Mouse (Mus musculus) kidney, embryonic 15.5 days (tissue): ENCODE data around the gene Trp53bp2. TPM values are rescaled to one million over a fixed set of nuclear protein-coding genes. Genes with fewer than 3 reads are reported as not detected.
A peak's percentile ranks its signal among the peaks of the same experiment; 100 is the strongest.

ENCODE experiments used
- ATAC-seq: fragments of 200-750 bp; cut with Nextera tagmentation; replicated peaks from 2 replicates; pipeline ENCODE4 v1.8.0; 2017; ENCODE audit warnings: moderate TSS enrichment; ENCODE audit not compliant: low FRiP score
- H3K27ac ChIP-seq: fragments of 300-500 bp; sonication (generic); 2 replicates; pipeline ENCODE4 v1.5.1; 2015; ENCODE audit warnings: mild to moderate bottlenecking, inconsistent platforms
- H3K27me3 ChIP-seq: fragments of 300-500 bp; sonication (generic); 2 replicates; pipeline ENCODE4 v1.6.1; 2015; ENCODE audit warnings: inconsistent platforms
- H3K36me3 ChIP-seq: fragments of 300-500 bp; sonication (generic); 2 replicates; pipeline ENCODE4 v1.6.1; 2015; ENCODE audit warnings: inconsistent platforms
- H3K4me1 ChIP-seq: fragments of 300-500 bp; sonication (generic); 2 replicates; pipeline ENCODE4 v1.6.1; 2015; ENCODE audit warnings: inconsistent platforms
- H3K4me2 ChIP-seq: fragments of 300-500 bp; sonication (generic); 2 replicates; pipeline ENCODE4 v1.6.1; 2015; ENCODE audit warnings: moderate library complexity, mild to moderate bottlenecking, inconsistent platforms
- H3K4me3 ChIP-seq: fragments of 300-500 bp; sonication (generic); replicated peaks from 2 replicates; pipeline ENCODE4 v1.5.1; 2015; ENCODE audit warnings: mild to moderate bottlenecking, inconsistent platforms
- H3K9ac ChIP-seq: fragments of 300-500 bp; sonication (generic); 2 replicates; pipeline ENCODE4 v1.6.1; 2015; ENCODE audit warnings: mild to moderate bottlenecking, inconsistent platforms
- H3K9me3 ChIP-seq: fragments of 300-500 bp; sonication (generic); replicated peaks from 2 replicates; pipeline ENCODE4 v1.6.1; 2016; ENCODE audit warnings: inconsistent platforms
- WGBS: fragments of 180-500 bp; shearing (Covaris S2); methylation state at CpG from one replicate; pipeline ENCODE4 v1.1.7; 2015; ENCODE audit warnings: mixed read lengths; 5-methylcytosine and 5-hydroxymethylcytosine counted together
- polyA plus RNA-seq: library from polyadenylated mRNA; unstranded; fragments of >200 nt; fragmentation: Nextera tagmentation; extraction: Ambion mirVana; gene quantifications from 2 replicates; pipeline ENCODE4 v1.2.1, GENCODE M21; 2015

Gene Trp53bp2
- polyA plus RNA-seq, 1 experiment from 2014 or later: 27.8 TPM

GRCm38 (mm10) chr1:182441791-182442473, 33.0 kb downstream of the Trp53bp2 start:
- H3K36me3 ChIP-seq: peaks cover 82% of the 10 kb centered on the region
- WGBS: 83% methylated on average over 18 of the region's 18 CpGs

GRCm38 (mm10) chr1:182444116-182444515, 35.1 kb downstream of the Trp53bp2 start:
- no peak overlapping the region for H3K4me3 ChIP-seq
- H3K36me3 ChIP-seq: peaks cover 87% of the 10 kb centered on the region
- WGBS: 85% methylated on average over 2 of the region's 2 CpGs
- no peak overlapping the region for H3K9ac ChIP-seq
- H3K27me3 ChIP-seq: no peaks in the 10 kb centered on the region
- H3K4me2 ChIP-seq: no peak overlapping the region
- ATAC-seq: no peak
- peaks cover 11% of the 10 kb centered on the region for H3K4me1 ChIP-seq
- no peaks in the 10 kb centered on the region for H3K9me3 ChIP-seq
- H3K27ac ChIP-seq: no peak overlapping the region

More at GRCm38 (mm10) chr1:182441791-182442473, 33.0 kb downstream of the Trp53bp2 start:
- H3K4me3 ChIP-seq: no peak overlapping the region
- no peaks in the 10 kb centered on the region for H3K9me3 ChIP-seq
- no peak overlapping the region for H3K9ac ChIP-seq
- no peak for ATAC-seq
- H3K4me2 ChIP-seq: no peak overlapping the region
- H3K4me1 ChIP-seq: peaks cover 11% of the 10 kb centered on the region
- no peaks in the 10 kb centered on the region for H3K27me3 ChIP-seq
- H3K27ac ChIP-seq: peak overlapping the region; percentile 22; the same call in 1 of the 2 replicates

- Histone ChIP-seq H3K9ac (no peak overlapping the region), H3K36me3 (peaks cover 70% of the 10 kb centered on the region), H3K9me3 (no peaks in the 10 kb centered on the region), H3K27ac (no peak overlapping the region), H3K27me3 (no peaks in the 10 kb centered on the region), H3K4me1 (peaks cover 6% of the 10 kb centered on the region; the same call in 1 of the 2 replicates), H3K4me2 (no peak overlapping the region), H3K4me3 (no peak overlapping the region)
- no peak for ATAC-seq
- 95% methylated on average over 14 of the region's 14 CpGs for WGBS
Observed at GRCm38 (mm10) chr1:182448276-182449035, 39.5 kb downstream of the Trp53bp2 start.

GRCm38 (mm10) chr1:182452473-182452872, 43.5 kb downstream of the Trp53bp2 start:
- Histone ChIP-seq H3K9ac (no peak overlapping the region), H3K4me1 (peaks cover 6% of the 10 kb centered on the region; the same call in 1 of the 2 replicates), H3K36me3 (peaks cover 63% of the 10 kb centered on the region), H3K27me3 (no peaks in the 10 kb centered on the region), H3K4me3 (no peak overlapping the region), H3K27ac (peak overlapping the region; percentile 39; the same call in 1 of the 2 replicates), H3K4me2 (no peak overlapping the region), H3K9me3 (no peaks in the 10 kb centered on the region)
- WGBS: 44% methylated on average over 4 of the region's 4 CpGs
- ATAC-seq: no peak

- ATAC-seq: no peak
- H3K27ac ChIP-seq: no peak overlapping the region
- no peak overlapping the region for H3K4me2 ChIP-seq
- no peaks in the 10 kb centered on the region for H3K27me3 ChIP-seq
- no peaks in the 10 kb centered on the region for H3K9me3 ChIP-seq
- H3K36me3 ChIP-seq: peaks cover 56% of the 10 kb centered on the region
- no peak overlapping the region for H3K9ac ChIP-seq
- peaks cover 28% of the 10 kb centered on the region for H3K4me1 ChIP-seq
- WGBS: 78% methylated on average over 2 of the region's 2 CpGs
- no peak overlapping the region for H3K4me3 ChIP-seq
Observed at GRCm38 (mm10) chr1:182455080-182455479, 46.1 kb downstream of the Trp53bp2 start.

GRCm38 (mm10) chr1:182458556-182458955, 49.6 kb downstream of the Trp53bp2 start:
- 55% methylated on average over 19 of the region's 19 CpGs for WGBS
- Histone ChIP-seq H3K4me2 (0 out of 2 replicates have a peak overlapping the region, but pooled peaks have one; percentile 9), H3K4me3 (no peak overlapping the region), H3K4me1 (peaks cover 50% of the 10 kb centered on the region), H3K36me3 (peaks cover 60% of the 10 kb centered on the region), H3K9me3 (no peaks in the 10 kb centered on the region), H3K27ac (peak overlapping the region; percentile 27; the same call in 1 of the 2 replicates), H3K27me3 (no peaks in the 10 kb centered on the region), H3K9ac (no peak overlapping the region)
- ATAC-seq: 0 out of 2 replicates have a peak, but pooled peaks have one; percentile 5

GRCm38 (mm10) chr1:182459436-182459835, 50.5 kb downstream of the Trp53bp2 start:
- 68% methylated on average over 8 of the region's 8 CpGs for WGBS
- H3K27ac ChIP-seq: peak overlapping the region; percentile 91
- no peak for ATAC-seq

GRCm38 (mm10) chr1:182460291-182461244, 51.6 kb downstream of the Trp53bp2 start:
- no peaks in the 10 kb centered on the region for H3K27me3 ChIP-seq
- H3K36me3 ChIP-seq: peaks cover 43% of the 10 kb centered on the region
- H3K4me2 ChIP-seq: peak overlapping the region; percentile 10
- H3K9ac ChIP-seq: no peak overlapping the region
- peak overlapping the region; percentile 91 for H3K27ac ChIP-seq
- ATAC-seq: peak; percentile 44
- 35% methylated on average over 13 of the region's 13 CpGs for WGBS
- H3K4me3 ChIP-seq: no peak overlapping the region
- no peaks in the 10 kb centered on the region for H3K9me3 ChIP-seq
- H3K4me1 ChIP-seq: peaks cover 69% of the 10 kb centered on the region

More at GRCm38 (mm10) chr1:182459436-182459835, 50.5 kb downstream of the Trp53bp2 start:
- H3K9ac ChIP-seq: no peak overlapping the region
- H3K27me3 ChIP-seq: no peaks in the 10 kb centered on the region
- H3K4me3 ChIP-seq: no peak overlapping the region
- H3K4me1 ChIP-seq: peaks cover 58% of the 10 kb centered on the region
- H3K36me3 ChIP-seq: peaks cover 53% of the 10 kb centered on the region
- H3K9me3 ChIP-seq: no peaks in the 10 kb centered on the region
- H3K4me2 ChIP-seq: no peak overlapping the region

GRCm38 (mm10) chr1:182461261-182461660, 52.3 kb downstream of the Trp53bp2 start:
- 12% methylated on average over 7 of the region's 7 CpGs for WGBS
- Histone ChIP-seq H3K9ac (no peak overlapping the region), H3K4me2 (peak overlapping the region; percentile 10), H3K36me3 (peaks cover 37% of the 10 kb centered on the region), H3K27me3 (no peaks in the 10 kb centered on the region), H3K27ac (peak overlapping the region; percentile 91), H3K4me3 (no peak overlapping the region), H3K9me3 (no peaks in the 10 kb centered on the region), H3K4me1 (peaks cover 74% of the 10 kb centered on the region)
- ATAC-seq: no peak

- no peak overlapping the region for H3K4me3 ChIP-seq
- H3K27me3 ChIP-seq: no peaks in the 10 kb centered on the region
- H3K4me1 ChIP-seq: peaks cover 74% of the 10 kb centered on the region
- ATAC-seq: no peak
- no peaks in the 10 kb centered on the region for H3K9me3 ChIP-seq
- peak overlapping the region; percentile 91 for H3K27ac ChIP-seq
- H3K9ac ChIP-seq: no peak overlapping the region
- H3K36me3 ChIP-seq: peaks cover 38% of the 10 kb centered on the region
- 69% methylated on average over 10 of the region's 10 CpGs for WGBS
- H3K4me2 ChIP-seq: no peak overlapping the region
Observed at GRCm38 (mm10) chr1:182461813-182462212, 52.8 kb downstream of the Trp53bp2 start.

GRCm38 (mm10) chr1:182465309-182465708, 56.3 kb downstream of the Trp53bp2 start:
- Histone ChIP-seq H3K36me3 (peaks cover 52% of the 10 kb centered on the region), H3K9me3 (no peaks in the 10 kb centered on the region), H3K4me1 (peaks cover 50% of the 10 kb centered on the region), H3K9ac (no peak overlapping the region), H3K4me2 (0 out of 2 replicates have a peak overlapping the region, but pooled peaks have one; percentile 22), H3K27ac (peak overlapping the region; percentile 87), H3K4me3 (no peak overlapping the region), H3K27me3 (no peaks in the 10 kb centered on the region)
- ATAC-seq: peak; percentile 88
- WGBS: 22% methylated on average over 4 of the region's 4 CpGs
